Mouse (Mus musculus): Measurements from ENCODE around the gene Car12. TPM values are rescaled to one million over a fixed set of nuclear protein-coding genes. Genes with fewer than 3 reads are reported as not detected.

The Car12 gene
- polyA plus RNA-seq, 1 experiment: 5.8 TPM

DNA sequence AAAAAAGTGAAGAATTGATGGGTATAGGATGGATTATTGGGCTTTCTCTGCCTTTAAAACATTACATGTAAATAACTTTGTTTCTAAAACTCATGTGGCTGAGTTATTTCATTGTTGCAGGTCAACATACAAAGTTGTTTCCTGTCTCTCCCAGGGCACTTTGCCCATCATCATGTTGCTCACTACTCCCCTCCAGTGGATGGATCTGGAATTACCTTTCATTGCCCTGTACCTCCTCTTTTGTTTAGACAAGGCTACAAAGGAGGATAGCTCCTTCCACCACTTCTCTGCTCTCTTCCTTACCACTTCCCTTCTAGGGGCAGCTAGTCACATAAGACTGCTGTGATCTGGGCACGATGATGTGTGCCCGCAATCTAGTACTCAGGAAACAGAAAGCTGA lies 7.7 kb upstream of the Car12 start:
- Histone ChIP-seq H3K27ac (ENCODE audit: insufficient read depth, low read length) (no peak overlapping the region), H3K36me3 (ENCODE audit: control insufficient read depth, insufficient read depth, low read length, poor library complexity, severe bottlenecking) (no peaks in the 10 kb centered on the region), H3K27me3 (ENCODE audit: control insufficient read depth, insufficient read depth, low read length, poor library complexity, severe bottlenecking) (no peaks in the 10 kb centered on the region), H3K9ac (ENCODE audit: low read depth, poor library complexity, severe bottlenecking) (no peak overlapping the region), H3K9me3 (replicated peaks; ENCODE audit: control insufficient read depth, insufficient read depth, low read length, poor library complexity, severe bottlenecking) (no peaks in the 10 kb centered on the region), H3K4me1 (ENCODE audit: control insufficient read depth, insufficient read depth, low read length) (peaks cover 2% of the 10 kb centered on the region), H3K4me3 (ENCODE audit: low read depth, low read length) (no peak overlapping the region)
- no peak for TF ChIP-seq POLR2A (IDR thresholded peaks at IDR 0.05; ENCODE audit: insufficient read depth, low read length)
- no peak for TF ChIP-seq EP300 (IDR thresholded peaks at IDR 0.05; ENCODE audit: insufficient read depth, low read depth, low read length)
- TF ChIP-seq CTCF (IDR thresholded peaks at IDR 0.05; ENCODE audit: low read depth, low read length): no peak

DNA sequence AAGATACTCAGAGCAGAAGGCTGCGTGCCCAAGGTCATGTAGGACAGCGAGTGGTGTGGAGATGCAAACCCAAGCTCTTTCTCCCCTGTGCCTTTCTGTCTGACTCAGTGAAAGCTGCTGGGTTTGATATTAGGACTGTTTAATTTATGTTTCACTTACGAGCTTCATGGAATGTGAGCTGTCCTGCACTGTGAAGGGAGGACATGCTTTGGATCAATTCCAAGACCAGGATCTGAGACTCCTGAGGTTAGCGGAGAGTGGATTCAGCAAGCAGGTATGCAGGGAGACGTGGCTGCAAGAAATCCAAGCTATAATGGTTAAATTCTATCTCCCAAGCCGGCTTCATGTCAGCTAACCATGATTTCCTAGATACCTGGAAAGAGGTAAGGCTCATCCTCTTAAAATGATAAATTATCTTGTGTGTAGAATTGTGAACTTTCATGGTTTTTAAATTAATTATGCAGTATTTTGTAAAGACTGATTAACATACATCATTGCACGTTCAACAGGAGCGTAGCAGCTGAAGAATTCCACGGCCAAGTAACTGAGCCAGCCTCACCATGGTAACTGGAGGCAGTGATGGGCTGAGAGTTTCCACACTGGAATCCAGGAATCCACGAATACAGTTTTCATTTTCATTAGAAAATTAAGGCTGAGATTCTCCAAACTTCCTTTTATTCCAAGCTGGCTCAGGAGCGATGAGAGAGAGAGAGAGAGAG lies 5.3 kb upstream of the Car12 start:
- Histone ChIP-seq H3K27me3 (ENCODE audit: control insufficient read depth, insufficient read depth, low read length, poor library complexity, severe bottlenecking) (no peaks in the 10 kb centered on the region), H3K4me1 (ENCODE audit: control insufficient read depth, insufficient read depth, low read length) (peaks cover 2% of the 10 kb centered on the region), H3K36me3 (ENCODE audit: control insufficient read depth, insufficient read depth, low read length, poor library complexity, severe bottlenecking) (no peaks in the 10 kb centered on the region), H3K4me3 (ENCODE audit: low read depth, low read length) (no peak overlapping the region), H3K9me3 (replicated peaks; ENCODE audit: control insufficient read depth, insufficient read depth, low read length, poor library complexity, severe bottlenecking) (no peaks in the 10 kb centered on the region), H3K27ac (ENCODE audit: insufficient read depth, low read length) (no peak overlapping the region), H3K9ac (ENCODE audit: low read depth, poor library complexity, severe bottlenecking) (no peak overlapping the region)
- TF ChIP-seq CTCF (IDR thresholded peaks at IDR 0.05; ENCODE audit: low read depth, low read length) (no peak), POLR2A (IDR thresholded peaks at IDR 0.05; ENCODE audit: insufficient read depth, low read length) (no peak), EP300 (IDR thresholded peaks at IDR 0.05; ENCODE audit: insufficient read depth, low read depth, low read length) (no peak)

DNA sequence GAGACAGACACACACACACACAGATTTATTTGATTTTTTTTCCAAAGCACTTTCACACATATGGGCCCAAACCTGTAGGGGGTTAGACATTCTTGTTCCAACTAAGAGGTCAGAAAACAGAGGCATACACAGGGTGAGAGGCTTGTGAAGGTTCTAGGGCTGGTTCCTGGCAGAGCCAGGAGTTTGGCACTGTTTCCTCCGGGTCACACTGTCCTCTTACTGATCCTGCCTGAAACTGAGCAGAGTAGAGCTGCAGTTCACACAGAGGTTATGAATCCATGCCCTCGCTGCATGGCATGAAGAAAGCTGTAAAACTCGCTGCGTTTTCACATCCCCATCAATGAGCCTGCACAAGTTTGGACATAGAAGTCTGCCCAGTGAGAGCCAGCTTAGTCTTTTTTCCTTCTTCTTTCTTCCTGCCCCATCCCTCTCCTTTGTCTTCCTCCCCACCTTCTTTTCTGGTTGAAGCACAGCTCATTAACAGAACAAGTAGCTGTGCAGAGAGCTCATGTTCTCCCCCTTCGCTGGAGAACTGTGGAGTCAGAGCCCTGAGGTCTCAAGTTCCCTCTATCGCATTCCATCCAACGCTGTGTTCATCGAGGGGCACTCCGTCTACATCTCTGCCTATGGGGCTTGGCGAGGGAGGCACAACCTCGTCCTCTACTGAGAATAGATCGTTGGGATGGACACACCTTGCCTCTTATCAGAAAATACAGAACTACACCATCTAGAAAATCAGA lies 4.5 kb upstream of the Car12 start:
- Histone ChIP-seq H3K36me3 (ENCODE audit: control insufficient read depth, insufficient read depth, low read length, poor library complexity, severe bottlenecking) (no peaks in the 10 kb centered on the region), H3K4me3 (ENCODE audit: low read depth, low read length) (no peak overlapping the region), H3K27me3 (ENCODE audit: control insufficient read depth, insufficient read depth, low read length, poor library complexity, severe bottlenecking) (no peaks in the 10 kb centered on the region), H3K4me1 (ENCODE audit: control insufficient read depth, insufficient read depth, low read length) (peaks cover 2% of the 10 kb centered on the region), H3K9me3 (replicated peaks; ENCODE audit: control insufficient read depth, insufficient read depth, low read length, poor library complexity, severe bottlenecking) (no peaks in the 10 kb centered on the region), H3K27ac (ENCODE audit: insufficient read depth, low read length) (no peak overlapping the region), H3K9ac (ENCODE audit: low read depth, poor library complexity, severe bottlenecking) (no peak overlapping the region)
- TF ChIP-seq CTCF (IDR thresholded peaks at IDR 0.05; ENCODE audit: low read depth, low read length) (no peak), POLR2A (IDR thresholded peaks at IDR 0.05; ENCODE audit: insufficient read depth, low read length) (no peak), EP300 (IDR thresholded peaks at IDR 0.05; ENCODE audit: insufficient read depth, low read depth, low read length) (no peak)

DNA sequence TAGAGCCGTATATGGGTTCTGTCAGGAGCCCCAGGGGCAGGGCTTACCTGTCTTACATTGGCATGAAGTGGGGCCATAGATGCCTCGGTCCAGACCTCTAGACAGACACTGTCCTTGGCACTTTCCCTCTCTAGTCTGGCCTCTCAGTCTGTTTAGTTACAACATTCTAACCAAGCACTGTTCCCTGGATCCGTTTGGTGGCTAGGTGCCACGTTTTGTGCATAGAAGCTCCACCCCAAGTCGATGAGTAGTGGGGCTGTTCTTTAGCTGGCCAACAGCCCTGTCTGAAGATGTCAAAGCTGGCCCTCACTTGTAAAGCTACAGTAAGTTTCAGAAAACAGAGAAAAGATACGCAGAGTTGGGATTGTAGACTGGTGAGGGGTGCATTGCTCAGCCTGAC lies 2.9 kb upstream of the Car12 start:
- H3K4me1 ChIP-seq (ENCODE audit: control insufficient read depth, insufficient read depth, low read length): peaks cover 2% of the 10 kb centered on the region
- H3K36me3 ChIP-seq (ENCODE audit: control insufficient read depth, insufficient read depth, low read length, poor library complexity, severe bottlenecking): no peaks in the 10 kb centered on the region

DNA sequence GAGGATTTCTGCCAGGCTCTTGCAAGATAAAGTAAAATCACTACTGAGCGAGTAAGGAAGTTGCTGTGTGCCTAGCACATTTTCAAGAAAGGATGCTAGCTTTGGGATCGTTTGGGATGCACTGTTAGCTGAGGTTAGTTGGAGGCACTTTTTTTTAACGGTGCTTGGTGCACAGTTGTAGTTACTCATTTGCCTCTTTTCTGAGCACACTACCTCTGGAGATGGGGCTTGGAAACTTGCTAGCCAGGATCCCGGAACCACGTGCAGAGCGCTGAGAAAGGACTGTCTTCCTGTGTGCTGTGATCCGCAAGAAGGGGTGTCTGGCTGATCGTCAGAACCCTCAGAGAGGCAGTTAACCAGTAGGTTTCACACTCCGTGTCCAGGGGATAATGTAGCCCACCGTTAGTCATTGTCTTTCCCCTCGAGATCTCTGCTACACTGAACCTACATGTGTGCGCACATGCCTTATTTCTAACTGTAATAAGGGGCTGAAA lies 583 bp downstream of the Car12 start:
- H3K9ac ChIP-seq (ENCODE audit: low read depth, poor library complexity, severe bottlenecking): 0 out of 2 replicates have a peak overlapping the region, but pooled peaks have one; percentile 22
- H3K27me3 ChIP-seq (ENCODE audit: control insufficient read depth, insufficient read depth, low read length, poor library complexity, severe bottlenecking): no peaks in the 10 kb centered on the region
- no peaks in the 10 kb centered on the region for H3K36me3 ChIP-seq (ENCODE audit: control insufficient read depth, insufficient read depth, low read length, poor library complexity, severe bottlenecking)

More for the DNA sequence above, 2.9 kb upstream of the Car12 start:
- Histone ChIP-seq H3K9me3 (replicated peaks; ENCODE audit: control insufficient read depth, insufficient read depth, low read length, poor library complexity, severe bottlenecking) (no peaks in the 10 kb centered on the region), H3K4me3 (ENCODE audit: low read depth, low read length) (no peak overlapping the region), H3K27me3 (ENCODE audit: control insufficient read depth, insufficient read depth, low read length, poor library complexity, severe bottlenecking) (no peaks in the 10 kb centered on the region), H3K9ac (ENCODE audit: low read depth, poor library complexity, severe bottlenecking) (no peak overlapping the region), H3K27ac (ENCODE audit: insufficient read depth, low read length) (no peak overlapping the region)
- TF ChIP-seq CTCF (IDR thresholded peaks at IDR 0.05; ENCODE audit: low read depth, low read length) (no peak), EP300 (IDR thresholded peaks at IDR 0.05; ENCODE audit: insufficient read depth, low read depth, low read length) (no peak), POLR2A (IDR thresholded peaks at IDR 0.05; ENCODE audit: insufficient read depth, low read length) (no peak)

DNA sequence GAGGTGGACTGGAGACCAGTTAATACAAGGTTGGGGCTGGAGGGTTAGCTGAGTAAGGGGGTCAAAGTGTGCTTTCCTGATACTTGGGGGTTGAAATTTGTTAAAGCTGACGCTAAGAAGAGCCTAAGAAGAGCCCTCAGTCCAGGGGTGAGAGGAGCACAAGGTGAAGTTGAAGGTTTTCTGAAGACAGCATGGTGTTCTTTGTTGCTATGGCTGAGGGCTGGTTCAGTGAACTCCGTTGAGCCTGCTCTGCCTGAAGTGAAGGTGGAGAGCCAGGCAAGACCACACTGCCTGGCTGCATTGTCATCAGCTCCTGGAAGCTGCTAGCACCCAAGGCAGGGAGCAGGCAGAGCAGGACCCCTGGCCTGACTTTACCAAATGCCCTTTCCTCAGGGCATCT lies 1.9 kb downstream of the Car12 start:
- Histone ChIP-seq H3K4me1 (ENCODE audit: control insufficient read depth, insufficient read depth, low read length) (no peaks in the 10 kb centered on the region), H3K9ac (ENCODE audit: low read depth, poor library complexity, severe bottlenecking) (no peak overlapping the region), H3K27ac (ENCODE audit: insufficient read depth, low read length) (no peak overlapping the region), H3K4me3 (ENCODE audit: low read depth, low read length) (no peak overlapping the region), H3K36me3 (ENCODE audit: control insufficient read depth, insufficient read depth, low read length, poor library complexity, severe bottlenecking) (no peaks in the 10 kb centered on the region), H3K27me3 (ENCODE audit: control insufficient read depth, insufficient read depth, low read length, poor library complexity, severe bottlenecking) (no peaks in the 10 kb centered on the region), H3K9me3 (replicated peaks; ENCODE audit: control insufficient read depth, insufficient read depth, low read length, poor library complexity, severe bottlenecking) (no peaks in the 10 kb centered on the region)
- TF ChIP-seq CTCF (IDR thresholded peaks at IDR 0.05; ENCODE audit: low read depth, low read length): no peak
- TF ChIP-seq EP300 (IDR thresholded peaks at IDR 0.05; ENCODE audit: insufficient read depth, low read depth, low read length): no peak
- no peak for TF ChIP-seq POLR2A (IDR thresholded peaks at IDR 0.05; ENCODE audit: insufficient read depth, low read length)

More for the DNA sequence above, 583 bp downstream of the Car12 start:
- Histone ChIP-seq H3K4me1 (ENCODE audit: control insufficient read depth, insufficient read depth, low read length) (no peaks in the 10 kb centered on the region), H3K9me3 (replicated peaks; ENCODE audit: control insufficient read depth, insufficient read depth, low read length, poor library complexity, severe bottlenecking) (no peaks in the 10 kb centered on the region), H3K27ac (ENCODE audit: insufficient read depth, low read length) (no peak overlapping the region), H3K4me3 (ENCODE audit: low read depth, low read length) (peak overlapping the region; percentile 64)
- no peak for TF ChIP-seq EP300 (IDR thresholded peaks at IDR 0.05; ENCODE audit: insufficient read depth, low read depth, low read length)
- no peak for TF ChIP-seq POLR2A (IDR thresholded peaks at IDR 0.05; ENCODE audit: insufficient read depth, low read length)
- TF ChIP-seq CTCF (IDR thresholded peaks at IDR 0.05; ENCODE audit: low read depth, low read length): no peak
